Mouse (Mus musculus): ENCODE results near the gene Rab22a. TPM values are rescaled to one million over a fixed set of nuclear protein-coding genes. Genes with fewer than 3 reads are reported as not detected.

Gene Rab22a
- total and polyA plus RNA-seq, 3 experiments: 5.9 to 16.9 (median 9.3) TPM

DNA sequence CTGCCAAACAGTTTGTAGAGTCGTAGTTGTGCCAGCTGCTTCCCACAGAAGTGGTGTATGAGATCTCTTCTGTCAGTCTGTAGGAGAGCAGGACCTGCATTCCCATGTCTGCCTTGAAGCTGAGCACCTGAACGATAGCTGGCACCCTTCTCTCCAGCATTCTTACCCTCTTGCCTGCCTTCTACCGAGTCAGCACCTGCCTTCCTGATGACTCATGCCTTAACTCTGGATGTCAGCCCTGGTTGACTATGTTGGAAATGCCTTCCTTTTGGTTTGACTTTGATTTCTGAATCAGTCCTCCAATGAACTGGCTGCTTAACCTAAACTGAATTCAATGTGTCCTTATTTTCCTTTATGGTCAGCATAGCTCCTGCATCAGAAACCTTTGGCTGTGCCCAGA, 39.3 kb downstream of the Rab22a start:
- Histone ChIP-seq H3K4me2 (ENCODE audit: insufficient read depth, low read depth, poor library complexity, severe bottlenecking) (no peak overlapping the region), H3K27me3 (replicated peaks) (no peaks in the 10 kb centered on the region), H3K9me3 (replicated peaks; ENCODE audit: low read length) (no peaks in the 10 kb centered on the region), H3K79me2 (replicated peaks; ENCODE audit: control insufficient read depth, extremely low read depth, insufficient read depth, poor library complexity, severe bottlenecking) (no peaks in the 10 kb centered on the region), H3K9ac (ENCODE audit: insufficient read depth, low read depth) (no peak overlapping the region), H3K4me1 (ENCODE audit: control insufficient read depth in 1 of 2, insufficient read depth in 2 of 2) (no peaks in the 10 kb centered on the region), H3K36me3 (replicated peaks in 1 of 2; ENCODE audit: control insufficient read depth in 1 of 2, insufficient read depth in 1 of 2, low read length in 1 of 2) (peaks cover 70 to 93% of the 10 kb centered on the region in 2 experiments), H3K27ac (ENCODE audit: insufficient read depth, low read depth) (no peak overlapping the region), H3K4me3 (replicated peaks in 1 of 3; ENCODE audit: low read depth in 2 of 3, low read length in 2 of 3, poor library complexity in 1 of 3) (no peak overlapping the region)
- no peak for DNase-seq (ENCODE audit: extremely low read depth)
- TF ChIP-seq ZNF384 (IDR thresholded peaks at IDR 0.05; ENCODE audit: low read depth, low read length): no peak
- no peak for TF ChIP-seq MYC (IDR thresholded peaks at IDR 0.05; ENCODE audit: low read depth, low read length)
- TF ChIP-seq EP300 (IDR thresholded peaks at IDR 0.05; ENCODE audit: low read length): no peak
- TF ChIP-seq POLR2A (IDR thresholded peaks at IDR 0.05; ENCODE audit: low read depth, low read length): no peak
- no peak for TF ChIP-seq SMC3 (IDR thresholded peaks at IDR 0.05; ENCODE audit: low read depth, low read length)
- no peak for TF ChIP-seq RCOR1 (conservative IDR thresholded peaks at IDR 0.05; ENCODE audit: low read depth, low read length)
- no peak for TF ChIP-seq CHD2 (IDR thresholded peaks at IDR 0.05; ENCODE audit: low read length)
- TF ChIP-seq USF1 (IDR thresholded peaks at IDR 0.05; ENCODE audit: low read depth, low read length): no peak
- TF ChIP-seq MAX (IDR thresholded peaks at IDR 0.05; ENCODE audit: low read length): no peak
- TF ChIP-seq SIN3A (IDR thresholded peaks at IDR 0.05; ENCODE audit: low read length): no peak
- TF ChIP-seq JUND (conservative IDR thresholded peaks at IDR 0.05; ENCODE audit: low read depth, low read length): no peak
- in situ Hi-C loops (cut with MboI; ENCODE audit: low pct_ligation_motif_present, low pct_unique_long_range_greater_than_20kb, low sequenced_read_pairs) (no loop called here), dilution Hi-C loops (cut with MboI; ENCODE audit: extremely low pct_ligation_motif_present, extremely low pct_unique_long_range_greater_than_20kb, low sequenced_read_pairs) (no loop called here)

DNA sequence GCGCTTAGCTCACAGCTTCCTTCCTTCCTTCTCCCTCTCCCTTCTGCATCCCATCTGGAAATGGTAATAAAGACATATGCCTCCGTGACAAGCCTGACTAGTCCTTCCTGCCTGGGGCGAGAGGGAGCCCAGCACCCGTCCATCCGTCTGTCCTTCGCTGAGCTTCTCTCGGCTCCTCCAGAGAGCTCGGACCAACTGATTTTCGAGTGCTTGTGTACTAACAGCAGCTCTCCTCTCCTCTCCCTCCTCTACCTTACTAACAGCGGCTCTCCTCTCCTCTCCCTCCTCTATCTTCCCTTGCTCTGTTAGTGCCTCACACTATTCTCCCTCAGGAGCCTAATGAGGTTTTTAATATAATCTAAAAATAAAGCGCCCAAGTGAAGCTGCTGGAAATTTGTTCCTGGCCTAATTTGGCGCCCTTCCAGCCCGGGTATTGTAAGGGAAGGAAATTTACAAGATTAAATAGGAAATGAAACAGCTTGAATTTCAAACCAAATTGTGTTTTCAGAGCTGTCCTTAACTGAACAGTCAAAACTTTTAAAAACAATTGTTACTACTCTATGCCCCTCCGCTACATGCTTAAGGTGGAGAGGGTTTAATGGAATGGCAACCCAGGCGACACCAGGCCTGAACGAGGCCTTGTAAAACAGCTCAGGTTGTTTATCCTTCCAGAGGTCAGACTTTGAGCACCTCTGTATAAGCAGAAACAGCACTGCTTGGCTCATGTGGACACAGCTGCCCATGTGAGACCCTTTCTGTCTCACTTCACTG, 42.7 kb downstream of the Rab22a start:
- Histone ChIP-seq H3K4me3 (replicated peaks in 1 of 3; ENCODE audit: low read depth in 2 of 3, low read length in 2 of 3, poor library complexity in 1 of 3) (no peak overlapping the region), H3K9ac (ENCODE audit: insufficient read depth, low read depth) (no peak overlapping the region), H3K27ac (ENCODE audit: insufficient read depth, low read depth) (no peak overlapping the region), H3K4me2 (ENCODE audit: insufficient read depth, low read depth, poor library complexity, severe bottlenecking) (no peak overlapping the region), H3K27me3 (replicated peaks) (no peaks in the 10 kb centered on the region), H3K9me3 (replicated peaks; ENCODE audit: low read length) (no peaks in the 10 kb centered on the region), H3K4me1 (ENCODE audit: control insufficient read depth in 1 of 2, insufficient read depth in 2 of 2) (no peaks in the 10 kb centered on the region), H3K79me2 (replicated peaks; ENCODE audit: control insufficient read depth, extremely low read depth, insufficient read depth, poor library complexity, severe bottlenecking) (no peaks in the 10 kb centered on the region), H3K36me3 (replicated peaks in 1 of 2; ENCODE audit: control insufficient read depth in 1 of 2, insufficient read depth in 1 of 2, low read length in 1 of 2) (peaks cover 50 to 84% of the 10 kb centered on the region in 2 experiments)
- in situ Hi-C loops (cut with MboI; ENCODE audit: low pct_ligation_motif_present, low pct_unique_long_range_greater_than_20kb, low sequenced_read_pairs): no loop called here
- TF ChIP-seq MAX (IDR thresholded peaks at IDR 0.05; ENCODE audit: low read length) (no peak), MEF2A (IDR thresholded peaks at IDR 0.05; ENCODE audit: borderline replicate concordance, low read depth, low read length) (no peak), USF1 (IDR thresholded peaks at IDR 0.05; ENCODE audit: low read depth, low read length) (no peak), SMC3 (IDR thresholded peaks at IDR 0.05; ENCODE audit: low read depth, low read length) (no peak), ELF1 (IDR thresholded peaks at IDR 0.05; ENCODE audit: low read depth, low read length) (no peak), ZC3H11A (IDR thresholded peaks at IDR 0.05; ENCODE audit: low read depth, low read length) (no peak), ZKSCAN1 (IDR thresholded peaks at IDR 0.05; ENCODE audit: borderline replicate concordance, low read depth, low read length) (no peak), POLR2AphosphoS2 (IDR thresholded peaks at IDR 0.05; ENCODE audit: low read depth, low read length) (no peak), ZMIZ1 (IDR thresholded peaks at IDR 0.05; ENCODE audit: low read depth, low read length) (no peak)
- dilution Hi-C loops (cut with MboI; ENCODE audit: extremely low pct_ligation_motif_present, extremely low pct_unique_long_range_greater_than_20kb, low sequenced_read_pairs): no loop called here
- no peak for DNase-seq (ENCODE audit: extremely low read depth)
